Mouse (Mus musculus): ENCODE measurements around the gene Hist1h2ap. TPM values are rescaled to one million over a fixed set of nuclear protein-coding genes. Genes with fewer than 3 reads are reported as not detected.

Hist1h2ap gene
- polyA plus RNA-seq, 1 experiment from 2014 or later = 1,669 TPM

Small RNAs within 50 kb of the gene (microRNA-seq; reads per million reads assigned to microRNA genes)
- gene Gm19658 = not detected
- not detected for gene Gm44346
- gene Gm44466 = not detected

Other genes with a start within 250 kb of the Hist1h2ap start
- gene Olfr1362, start 219.5 kb downstream of the Hist1h2ap start, polyA plus RNA-seq (2015; fragmentation: Nextera tagmentation; extraction: Ambion mirVana) = not detected in 2 replicates
- not detected in 2 replicates for gene Olfr11, start 191.0 kb downstream of the Hist1h2ap start, polyA plus RNA-seq (2015; fragmentation: Nextera tagmentation; extraction: Ambion mirVana)
- gene Olfr1361, start 170.1 kb downstream of the Hist1h2ap start, polyA plus RNA-seq (2015; fragmentation: Nextera tagmentation; extraction: Ambion mirVana) = not detected in 2 replicates
- not detected in 2 replicates for gene Olfr1360, start 156.1 kb downstream of the Hist1h2ap start, polyA plus RNA-seq (2015; fragmentation: Nextera tagmentation; extraction: Ambion mirVana)
- not detected in 2 replicates for gene Olfr1359, start 135.4 kb downstream of the Hist1h2ap start, polyA plus RNA-seq (2015; fragmentation: Nextera tagmentation; extraction: Ambion mirVana)
- gene Hist1h2bl, start 117.4 kb downstream of the Hist1h2ap start, polyA plus RNA-seq (2015; fragmentation: Nextera tagmentation; extraction: Ambion mirVana) = 1.9 TPM in 1 of 2 replicates, not detected in the other
- gene Hist1h2ai, start 117.1 kb downstream of the Hist1h2ap start, polyA plus RNA-seq (2015; fragmentation: Nextera tagmentation; extraction: Ambion mirVana) = 9.8 and 10.5 TPM in 2 replicates
- 0.62 and 2.3 TPM in 2 replicates for gene Hist1h3h, start 115.8 kb downstream of the Hist1h2ap start, polyA plus RNA-seq (2015; fragmentation: Nextera tagmentation; extraction: Ambion mirVana)
- gene Hist1h2bm, start 111.5 kb downstream of the Hist1h2ap start, polyA plus RNA-seq (2015; fragmentation: Nextera tagmentation; extraction: Ambion mirVana) = 1.5 TPM in 2 replicates
- 0.45 and 0.96 TPM in 2 replicates for gene Hist1h4j, start 98.4 kb downstream of the Hist1h2ap start, polyA plus RNA-seq (2015; fragmentation: Nextera tagmentation; extraction: Ambion mirVana)
- gene Hist1h4k, start 83.0 kb downstream of the Hist1h2ap start, polyA plus RNA-seq (2015; fragmentation: Nextera tagmentation; extraction: Ambion mirVana) = 1.3 TPM in 1 of 2 replicates, not detected in the other
- gene Hist1h2ak, start 79.7 kb downstream of the Hist1h2ap start, polyA plus RNA-seq (2015; fragmentation: Nextera tagmentation; extraction: Ambion mirVana) = 9.5 and 15.8 TPM in 2 replicates
- gene Hist1h2bn, start 79.4 kb downstream of the Hist1h2ap start, polyA plus RNA-seq (2015; fragmentation: Nextera tagmentation; extraction: Ambion mirVana) = 1.4 and 3.5 TPM in 2 replicates
- gene Hist1h1b, start 52.9 kb downstream of the Hist1h2ap start, polyA plus RNA-seq (2015; fragmentation: Nextera tagmentation; extraction: Ambion mirVana) = 13.1 and 13.2 TPM in 2 replicates
- 63.6 and 66.6 TPM in 2 replicates for gene Hist1h3i, start 50.1 kb downstream of the Hist1h2ap start, polyA plus RNA-seq (2015; fragmentation: Nextera tagmentation; extraction: Ambion mirVana)
- gene Hist1h2an, start 46.3 kb downstream of the Hist1h2ap start, polyA plus RNA-seq (2015; fragmentation: Nextera tagmentation; extraction: Ambion mirVana) = 1.2 and 6.6 TPM in 2 replicates
- gene Hist1h2bp, start 46.0 kb downstream of the Hist1h2ap start, polyA plus RNA-seq (2015; fragmentation: Nextera tagmentation; extraction: Ambion mirVana) = 0.37 and 0.49 TPM in 2 replicates
- 8.4 and 10.2 TPM in 2 replicates for gene Hist1h2bq, start 23.3 kb downstream of the Hist1h2ap start, polyA plus RNA-seq (2015; fragmentation: Nextera tagmentation; extraction: Ambion mirVana)
- gene Hist1h2ao, start 23.0 kb downstream of the Hist1h2ap start, polyA plus RNA-seq (2015; fragmentation: Nextera tagmentation; extraction: Ambion mirVana) = not detected in 2 replicates
- not detected in 2 replicates for gene Hist1h4m, start 21.8 kb downstream of the Hist1h2ap start, polyA plus RNA-seq (2015; fragmentation: Nextera tagmentation; extraction: Ambion mirVana)
- 11.2 and 15.6 TPM in 2 replicates for gene Hist1h4n, start 1.3 kb downstream of the Hist1h2ap start, polyA plus RNA-seq (2015; fragmentation: Nextera tagmentation; extraction: Ambion mirVana)
- gene Hist1h2br, start 236 bp upstream of the Hist1h2ap start, polyA plus RNA-seq (2015; fragmentation: Nextera tagmentation; extraction: Ambion mirVana) = 9.2 and 10.8 TPM in 2 replicates
- 5.2 and 6.3 TPM in 2 replicates for gene Zfp184, start 111.6 kb upstream of the Hist1h2ap start, polyA plus RNA-seq (2015; fragmentation: Nextera tagmentation; extraction: Ambion mirVana)
- 0.05 and 0.07 TPM in 2 replicates for gene Pom121l2, start 147.7 kb upstream of the Hist1h2ap start, polyA plus RNA-seq (2015; fragmentation: Nextera tagmentation; extraction: Ambion mirVana)
- 0.59 and 3.3 TPM in 2 replicates for gene Prss16, start 176.2 kb upstream of the Hist1h2ap start, polyA plus RNA-seq (2015; fragmentation: Nextera tagmentation; extraction: Ambion mirVana)
- gene Hist1h2ah, start 202.1 kb upstream of the Hist1h2ap start, polyA plus RNA-seq (2015; fragmentation: Nextera tagmentation; extraction: Ambion mirVana) = 4.1 and 11.0 TPM in 2 replicates
- gene Hist1h2bk, start 202.4 kb upstream of the Hist1h2ap start, polyA plus RNA-seq (2015; fragmentation: Nextera tagmentation; extraction: Ambion mirVana) = 3.1 and 3.4 TPM in 2 replicates
- 10.8 and 11.3 TPM in 2 replicates for gene Hist1h4i, start 207.9 kb upstream of the Hist1h2ap start, polyA plus RNA-seq (2015; fragmentation: Nextera tagmentation; extraction: Ambion mirVana)
- gene Hist1h2ag, start 209.4 kb upstream of the Hist1h2ap start, polyA plus RNA-seq (2015; fragmentation: Nextera tagmentation; extraction: Ambion mirVana) = 15.8 and 19.9 TPM in 2 replicates
- 3.9 and 5.9 TPM in 2 replicates for gene Hist1h2bj, start 209.7 kb upstream of the Hist1h2ap start, polyA plus RNA-seq (2015; fragmentation: Nextera tagmentation; extraction: Ambion mirVana)

All from heart, embryonic 13.5 days (tissue).